Mouse (Mus musculus): ENCODE data around the gene 1700040F15Rik. TPM values are rescaled to one million over a fixed set of nuclear protein-coding genes. Genes with fewer than 3 reads are reported as not detected.
"Not testable (repeated sequence)": the region's sequence is repeated elsewhere in the genome, so short reads cannot be mapped to it uniquely, and the experiment has no call there.

1700040F15Rik gene
- not detected in 2 replicates for polyA plus RNA-seq (2012; ENCODE audit: insufficient read depth, insufficient read length, missing spikeins)

GRCm38 (mm10) chrY:61101947-61102346, at the start of gene 1700040F15Rik:
Gene 1700040F15Rik (plus strand): TSS chrY:61102247.
- H3K4me3 ChIP-seq (ENCODE audit: insufficient read depth, low read length); H3K4me1 ChIP-seq (ENCODE audit: control insufficient read depth, insufficient read depth, low read length); H3K27ac ChIP-seq (ENCODE audit: insufficient read depth, low read depth, low read length): not testable (repeated sequence)

Measured in bone marrow macrophage, adult 2 months (primary cell).